Mouse (Mus musculus): ENCODE data around the gene Tnk2. TPM values are rescaled to one million over a fixed set of nuclear protein-coding genes. Genes with fewer than 3 reads are reported as not detected.
A peak's percentile ranks its signal among the peaks of the same experiment; 100 is the strongest.

The Tnk2 gene
- 34.8 and 52.2 TPM in 2 replicates for total RNA-seq (2021)
- long read RNA-seq, partial matches to known transcripts = 12 of 13 reads
- long read RNA-seq, other reads (novel, unspliced or antisense) = 1 of 13 reads

- DNase-seq = peak; percentile 92
Measured at GRCm38 (mm10) chr16:32643661-32644061, at the start of gene Tnk2. Gene Tnk2 (plus strand): TSS chr16:32643874.

DNA sequence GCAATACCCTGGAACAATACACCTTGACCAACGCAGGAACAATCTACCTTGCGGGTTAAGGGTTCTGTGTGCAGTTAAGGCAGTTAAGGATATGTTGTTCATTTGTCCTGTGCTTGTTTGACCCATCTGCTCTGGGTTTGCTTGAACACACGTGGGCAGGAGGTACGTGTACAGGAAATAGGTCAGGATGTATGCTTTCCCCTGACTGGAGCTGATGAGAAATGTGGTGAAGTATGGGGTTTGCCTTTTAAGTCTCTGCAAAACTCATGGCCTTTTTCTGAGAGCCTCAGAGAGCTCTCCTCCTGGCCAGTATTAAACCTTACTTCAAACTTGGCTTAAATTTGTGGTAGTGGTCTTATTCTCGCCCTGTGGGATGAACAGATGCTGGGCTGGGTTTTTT lies 49.8 kb upstream of the Tnk2 start:
- DNase-seq = no peak

GRCm38 (mm10) chr16:32594701-32595100 lies 49.0 kb upstream of the Tnk2 start:
- no peak for DNase-seq

DNA sequence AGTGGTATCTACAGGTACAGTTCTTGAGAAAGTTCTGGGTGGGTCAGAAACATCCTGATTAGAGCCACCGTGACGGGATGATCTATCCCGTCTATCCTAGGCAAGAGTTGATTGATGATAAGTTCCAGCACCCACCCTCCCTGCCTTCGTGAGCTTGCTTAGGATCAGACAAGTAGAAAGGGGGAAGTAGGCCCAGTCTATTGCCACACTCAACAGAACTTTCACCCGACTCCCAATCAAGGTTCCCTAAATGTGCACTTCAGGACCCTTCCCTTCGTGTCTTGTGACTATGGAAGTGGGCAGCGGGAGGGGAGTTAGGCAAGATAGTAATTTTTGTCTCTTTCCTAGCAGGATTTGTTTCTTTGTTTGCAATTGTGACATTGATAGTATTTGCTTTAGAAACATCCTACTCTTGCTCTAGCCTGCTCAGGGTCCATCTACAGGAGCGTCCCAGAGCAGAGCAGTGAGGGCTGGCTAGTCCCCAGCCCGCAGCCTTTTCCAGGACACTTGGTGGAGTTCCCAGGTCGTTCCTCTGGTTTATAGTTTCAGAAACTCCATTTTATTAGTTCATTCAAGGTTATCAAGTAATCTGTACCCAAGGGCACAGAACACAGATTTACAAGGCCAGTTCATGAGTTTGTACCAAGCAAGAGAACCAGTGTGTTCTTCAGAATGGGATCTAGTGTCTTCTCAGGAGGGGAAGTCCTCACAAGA lies 48.4 kb upstream of the Tnk2 start:
- peak; percentile 7 for DNase-seq

GRCm38 (mm10) chr16:32597909-32598381 lies 45.7 kb upstream of the Tnk2 start:
- peak; percentile 16 for DNase-seq

DNA sequence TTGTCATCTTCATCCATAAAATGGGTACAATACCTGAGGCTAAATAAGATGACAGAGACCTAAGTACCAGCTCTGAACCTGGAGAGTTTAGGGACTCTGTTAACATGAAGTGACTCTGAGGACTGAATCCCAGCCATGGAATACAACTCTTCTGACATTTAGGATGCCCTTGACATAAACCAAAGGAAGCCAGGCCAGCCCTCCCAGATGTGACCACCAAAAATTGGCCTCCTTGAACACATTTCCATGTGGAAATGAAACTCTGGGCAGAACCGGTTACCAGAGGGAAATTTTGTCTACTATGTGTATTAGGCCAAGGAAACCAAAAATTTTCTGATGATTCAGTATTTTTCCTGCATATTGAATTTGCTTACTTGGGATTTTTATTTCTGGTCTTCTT lies 44.5 kb upstream of the Tnk2 start:
- DNase-seq = no peak

GRCm38 (mm10) chr16:32602193-32602685 lies 41.4 kb upstream of the Tnk2 start:
- no peak for DNase-seq

DNA sequence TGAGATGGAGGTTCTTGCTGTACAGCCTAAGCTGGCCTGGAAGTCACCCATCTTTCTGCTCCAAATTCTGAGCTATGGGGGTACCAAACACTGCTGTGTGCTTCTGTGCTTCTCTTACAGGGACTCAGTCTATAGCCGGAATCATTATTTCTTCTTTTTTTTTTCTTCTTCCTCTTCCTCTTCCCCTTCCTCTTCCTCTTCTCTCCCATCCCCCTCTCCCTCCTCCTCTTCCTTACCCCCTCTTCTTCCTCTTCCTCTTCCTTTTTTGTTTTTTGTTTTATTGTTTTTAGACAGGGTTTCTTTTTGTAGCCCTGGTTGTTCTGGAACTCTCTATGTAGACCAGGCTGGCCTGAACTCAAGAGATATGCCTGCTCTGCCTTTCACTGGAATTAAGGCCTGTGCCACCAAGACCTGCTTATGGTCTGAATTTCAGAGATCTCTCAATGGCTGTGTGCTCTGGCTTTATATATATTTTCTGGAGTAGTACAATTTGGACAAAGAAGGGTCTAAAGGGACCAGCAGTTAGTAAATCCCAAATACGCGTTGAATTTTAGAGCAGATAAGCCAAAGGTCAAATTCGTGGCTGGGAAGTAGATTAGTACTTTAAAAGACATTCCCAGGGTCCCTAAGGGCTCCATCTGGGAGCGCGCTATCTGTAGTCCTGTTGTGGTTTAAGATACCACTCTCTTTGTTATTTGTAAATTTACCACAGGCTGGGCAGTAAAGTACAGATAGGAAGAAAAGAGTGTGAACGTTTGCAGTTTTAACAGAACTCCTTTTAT lies 35.9 kb upstream of the Tnk2 start:
- DNase-seq = no peak

- DNase-seq = no peak
Measured at GRCm38 (mm10) chr16:32608344-32608711, 35.3 kb upstream of the Tnk2 start.

GRCm38 (mm10) chr16:32608712-32609400 lies 34.8 kb upstream of the Tnk2 start, which contains the start of gene Tfrc:
Gene Tfrc (plus strand): TSS chr16:32608920.
- peak; percentile 97 for DNase-seq

DNA sequence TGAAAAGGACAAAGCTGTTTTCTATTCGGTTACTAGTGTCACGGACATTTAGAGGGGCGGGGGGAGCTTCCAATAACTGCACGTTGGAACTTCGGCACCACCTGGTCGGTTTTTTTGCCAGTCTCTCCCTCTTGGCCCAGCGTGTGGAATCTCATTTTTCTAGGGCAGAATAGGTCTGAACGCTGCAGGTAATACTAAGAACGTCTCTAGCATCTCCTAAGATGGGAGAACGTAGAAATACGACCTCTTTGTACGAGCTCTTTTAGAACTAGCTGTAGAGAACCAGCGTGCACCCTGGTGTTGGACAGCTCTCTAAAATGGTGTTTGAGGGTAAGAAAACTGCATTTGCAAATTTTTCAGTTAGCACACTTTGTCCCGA lies 34.3 kb upstream of the Tnk2 start:
- no peak for DNase-seq

- no peak for DNase-seq
Measured at GRCm38 (mm10) chr16:32610460-32611255, 33.0 kb upstream of the Tnk2 start.

- no peak for DNase-seq
Measured at GRCm38 (mm10) chr16:32612052-32612451, 31.6 kb upstream of the Tnk2 start.

- no peak for DNase-seq
Measured at GRCm38 (mm10) chr16:32613269-32613834, 30.3 kb upstream of the Tnk2 start.

GRCm38 (mm10) chr16:32614047-32614446 lies 29.6 kb upstream of the Tnk2 start:
- no peak for DNase-seq

GRCm38 (mm10) chr16:32618946-32619345 lies 24.7 kb upstream of the Tnk2 start:
- DNase-seq = no peak

- no peak for DNase-seq
Measured at GRCm38 (mm10) chr16:32628140-32628539, 15.5 kb upstream of the Tnk2 start.

DNA sequence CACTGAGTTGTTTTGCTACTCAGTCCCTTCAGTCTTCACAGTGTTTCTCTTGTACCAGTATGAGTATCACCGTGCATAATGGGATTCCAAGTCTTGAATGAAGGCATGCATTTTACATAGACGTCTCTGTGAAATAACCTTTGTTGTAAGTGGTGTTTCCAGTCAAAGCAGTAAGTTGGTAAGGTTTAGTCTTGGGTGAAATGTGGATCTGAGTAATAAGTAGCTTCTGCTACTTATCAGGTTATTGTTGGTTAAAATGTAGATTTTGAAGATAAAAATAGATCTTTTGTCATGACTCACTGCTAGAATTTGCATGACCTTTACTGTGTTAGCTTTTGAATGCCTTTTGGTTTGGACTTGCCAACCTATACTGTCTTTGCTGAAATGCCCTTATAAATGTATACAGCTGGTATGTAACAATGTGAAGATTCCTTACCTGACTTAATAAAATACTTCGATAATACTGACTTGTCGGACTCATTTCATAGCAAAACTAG lies 11.3 kb upstream of the Tnk2 start:
- no peak for DNase-seq

DNA sequence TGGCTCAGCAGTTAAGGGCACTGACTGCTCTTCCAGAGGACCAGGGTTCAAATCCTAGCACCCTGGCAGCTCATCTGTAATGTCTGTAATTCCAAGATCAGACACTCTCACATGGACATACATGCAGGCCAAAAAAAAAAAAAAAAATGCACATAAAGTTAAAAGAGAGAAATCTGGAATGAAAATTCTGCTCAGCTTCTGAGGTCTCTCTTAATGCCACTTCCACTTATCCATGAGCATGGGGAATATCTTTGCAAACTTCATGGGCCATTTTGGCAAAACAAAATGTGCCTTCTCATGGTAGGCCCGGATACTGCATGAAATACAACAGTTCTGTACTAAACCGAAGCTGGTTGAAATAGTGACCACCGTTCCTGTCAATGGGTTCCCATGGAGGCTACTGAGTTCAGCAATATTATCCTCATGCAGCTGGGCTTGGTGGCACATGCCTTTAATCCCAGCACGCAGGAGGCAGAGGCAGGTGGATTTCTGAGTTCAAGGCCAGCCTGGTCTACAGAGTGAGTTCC lies 10.1 kb upstream of the Tnk2 start:
- DNase-seq = no peak

DNA sequence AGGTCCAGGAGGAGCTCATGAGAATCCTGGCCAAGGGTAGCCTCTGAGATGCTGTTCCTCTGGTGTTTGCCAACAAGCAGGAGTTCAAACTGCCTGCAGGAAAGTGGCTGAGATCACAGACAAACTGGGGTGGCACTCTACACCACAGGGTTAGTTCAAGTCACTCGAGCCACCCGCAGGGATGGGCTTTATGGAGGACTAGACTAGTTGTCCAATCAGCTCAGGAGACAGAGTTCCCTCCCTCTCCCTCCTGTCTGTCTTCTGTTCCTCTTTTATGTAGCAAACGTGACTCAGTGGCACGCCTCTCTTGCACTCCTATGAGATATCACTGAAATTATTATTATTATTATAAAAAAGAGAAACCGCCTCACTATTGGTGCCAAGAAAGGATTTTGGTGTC lies 9.5 kb upstream of the Tnk2 start:
- DNase-seq = no peak

- no peak for DNase-seq
Measured at GRCm38 (mm10) chr16:32635314-32635713, 8.4 kb upstream of the Tnk2 start.

Data from adrenal gland, postnatal 25 days (tissue).